Mouse (Mus musculus) spleen, adult 2 months (tissue): Measurements from ENCODE around the gene Shc3.

Source experiments
- CTCF ChIP-seq: fragments of 200-500 bp; IDR thresholded peaks from 2 replicates; pipeline ENCODE4 v1.5.1; 2011; ENCODE audit warnings: mild to moderate bottlenecking, inconsistent platforms; ENCODE audit not compliant: insufficient read depth, insufficient read length, insufficient replicate concordance; ENCODE audit errors: extremely low read depth
- POLR2A ChIP-seq: fragments of 200-500 bp; IDR thresholded peaks from 2 replicates; pipeline ENCODE4 v1.6.1; 2011; ENCODE audit warnings: low read depth, low read length, inconsistent platforms

GRCm38 (mm10) chr13:51413461-51413860, 155.8 kb downstream of the Shc3 start:
- TF ChIP-seq POLR2A (no peak), CTCF (peak; percentile 36; the same call in 1 of the 2 replicates)
